Mouse (Mus musculus) neural tube, embryonic 15.5 days (tissue): ENCODE data around the gene Mark1. TPM values are rescaled to one million over a fixed set of nuclear protein-coding genes. Genes with fewer than 3 reads are reported as not detected.

Source experiments
- ATAC-seq: fragments of 200-750 bp; cut with Nextera tagmentation; 2 replicates; pipeline ENCODE4 v1.8.0; 2017; ENCODE audit warnings: mild to moderate bottlenecking, moderate TSS enrichment, moderate library complexity; ENCODE audit not compliant: low FRiP score
- H3K27ac ChIP-seq: fragments of 300-500 bp; sonication (generic); replicated peaks from 2 replicates; pipeline ENCODE4 v1.5.1; 2015; ENCODE audit warnings: mild to moderate bottlenecking, inconsistent platforms
- H3K27me3 ChIP-seq: fragments of 300-500 bp; sonication (generic); replicated peaks from 2 replicates; pipeline ENCODE4 v1.6.1; 2015; ENCODE audit warnings: inconsistent platforms
- H3K36me3 ChIP-seq: fragments of 300-500 bp; sonication (generic); 2 replicates; pipeline ENCODE4 v1.6.1; 2015; ENCODE audit warnings: inconsistent platforms
- H3K4me1 ChIP-seq: fragments of 300-500 bp; sonication (generic); 2 replicates; pipeline ENCODE4 v1.6.1; 2015; ENCODE audit warnings: inconsistent platforms
- H3K4me2 ChIP-seq: fragments of 300-500 bp; sonication (generic); 2 replicates; pipeline ENCODE4 v1.6.1; 2015; ENCODE audit warnings: inconsistent platforms, mild to moderate bottlenecking, moderate library complexity
- H3K4me3 ChIP-seq: fragments of 300-500 bp; sonication (generic); replicated peaks from 2 replicates; pipeline ENCODE4 v1.5.1; 2015; ENCODE audit warnings: mild to moderate bottlenecking, inconsistent platforms
- H3K9ac ChIP-seq: fragments of 300-500 bp; sonication (generic); replicated peaks from 2 replicates; pipeline ENCODE4 v1.6.1; 2015; ENCODE audit warnings: mild to moderate bottlenecking, inconsistent platforms
- H3K9me3 ChIP-seq: fragments of 300-500 bp; sonication (generic); replicated peaks from 2 replicates; pipeline ENCODE4 v1.6.1; 2016; ENCODE audit warnings: inconsistent platforms
- WGBS: fragments of 180-500 bp; shearing (Covaris S2); methylation state at CpG from one replicate; pipeline ENCODE4 v1.1.7; 2015; ENCODE audit warnings: mixed read lengths; 5-methylcytosine and 5-hydroxymethylcytosine counted together
- polyA plus RNA-seq: library from polyadenylated mRNA; unstranded; fragments of >200 nt; fragmentation: Nextera tagmentation; extraction: Ambion mirVana; gene quantifications from 2 replicates; pipeline ENCODE4 v1.2.1, GENCODE M21; 2015

The Mark1 gene
- polyA plus RNA-seq, 1 experiment from 2014 or later, result 13.5 TPM

DNA sequence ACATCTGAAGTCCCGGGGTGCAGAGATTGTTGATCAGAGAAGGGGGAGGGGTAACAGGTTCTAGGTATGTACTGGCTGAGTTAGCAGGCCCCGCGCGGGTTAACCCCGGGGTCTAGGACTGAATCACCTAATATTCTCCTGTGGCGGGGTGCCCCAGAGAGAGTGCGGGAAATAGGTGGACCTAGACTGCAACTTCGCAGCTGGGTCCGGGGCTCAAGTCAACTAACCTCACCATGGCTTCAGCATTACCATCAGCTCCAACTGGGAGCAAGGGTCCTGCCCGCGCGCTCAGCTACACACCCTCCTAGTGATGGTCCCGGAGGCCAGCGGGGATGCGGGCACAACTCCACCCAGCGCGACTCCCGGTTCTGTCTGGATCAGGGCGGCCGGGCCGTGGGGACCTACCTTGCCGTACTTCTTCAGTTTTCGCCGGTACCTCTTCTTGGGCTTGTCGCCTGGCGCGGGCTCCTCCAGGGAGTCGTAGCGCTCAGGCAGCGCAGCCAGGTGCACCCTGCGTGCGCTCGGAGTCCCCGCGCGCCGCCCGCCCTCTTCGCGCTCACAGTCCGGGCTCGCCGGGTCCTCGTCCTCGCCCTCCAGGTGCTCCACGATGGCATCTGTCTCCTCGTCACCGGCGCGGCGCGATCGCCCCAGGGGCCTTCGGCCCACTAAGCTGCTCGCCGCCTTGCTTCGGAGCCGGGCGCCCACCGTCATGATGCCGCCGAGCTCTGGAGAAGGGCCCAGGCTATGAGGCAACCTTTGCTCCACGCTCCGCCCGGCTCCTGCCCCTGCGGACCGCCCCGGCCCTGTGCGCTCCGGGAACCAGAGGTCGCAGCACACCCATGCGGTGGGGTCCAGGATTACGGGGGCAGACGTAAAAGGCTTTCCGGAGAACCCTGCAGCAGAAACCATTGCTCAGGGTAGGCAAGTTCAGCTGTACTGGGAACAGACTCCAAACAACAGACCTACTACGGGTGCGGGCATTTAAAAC, 116.8 kb downstream of the Mark1 start, which contains the start of gene C130074G19Rik:
Gene C130074G19Rik, minus strand, starts transcription at position 938 of the 988 bp plus-strand sequence.
- H3K27ac ChIP-seq, result no peak within 1 kb of the TSS
- peak within 1 kb of the TSS; percentile 80 for H3K4me2 ChIP-seq
- no peaks in the 10 kb centered on the region for H3K9me3 ChIP-seq
- peaks cover 16% of the 10 kb centered on the region for H3K4me1 ChIP-seq
- H3K4me3 ChIP-seq, result peak within 1 kb of the TSS; percentile 44
- WGBS, result 4% methylated on average over 76 of the region's 77 CpGs
- peak; percentile 38; the same call in 1 of the 2 replicates for ATAC-seq
- H3K9ac ChIP-seq, result peak within 1 kb of the TSS; percentile 46
- no peaks in the 10 kb centered on the region for H3K36me3 ChIP-seq
- peaks cover 36% of the 10 kb centered on the region for H3K27me3 ChIP-seq

DNA sequence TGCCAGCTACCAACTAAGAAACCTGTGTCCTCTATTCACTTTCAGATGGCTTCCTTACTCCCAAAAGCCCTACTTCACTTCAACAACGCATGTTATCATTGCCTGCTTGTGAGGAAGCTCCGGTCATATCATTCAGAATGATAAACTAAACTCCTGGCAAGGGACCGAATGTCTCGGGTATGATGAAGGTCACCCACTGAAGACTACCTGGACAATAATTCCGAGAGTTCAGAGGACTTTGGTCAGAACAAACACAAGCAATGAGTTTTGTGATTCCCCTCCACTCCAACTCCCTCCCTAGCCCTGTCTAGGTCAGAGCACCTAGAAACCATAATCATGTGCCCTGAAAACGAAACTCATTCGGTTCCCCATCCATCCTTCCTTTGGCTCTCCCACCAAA, 117.5 kb downstream of the Mark1 start:
- WGBS, result 74% methylated on average over 7 of the region's 7 CpGs
- Histone ChIP-seq H3K36me3 (no peaks in the 10 kb centered on the region), H3K9me3 (no peaks in the 10 kb centered on the region), H3K4me2 (peak overlapping the region; percentile 80; the same call in 1 of the 2 replicates), H3K27ac (no peak overlapping the region), H3K4me3 (peak overlapping the region; percentile 44), H3K27me3 (peaks cover 36% of the 10 kb centered on the region), H3K4me1 (peaks cover 16% of the 10 kb centered on the region), H3K9ac (0 out of 2 replicates have a peak overlapping the region, but pooled peaks have one; percentile 46)
- no peak for ATAC-seq

DNA sequence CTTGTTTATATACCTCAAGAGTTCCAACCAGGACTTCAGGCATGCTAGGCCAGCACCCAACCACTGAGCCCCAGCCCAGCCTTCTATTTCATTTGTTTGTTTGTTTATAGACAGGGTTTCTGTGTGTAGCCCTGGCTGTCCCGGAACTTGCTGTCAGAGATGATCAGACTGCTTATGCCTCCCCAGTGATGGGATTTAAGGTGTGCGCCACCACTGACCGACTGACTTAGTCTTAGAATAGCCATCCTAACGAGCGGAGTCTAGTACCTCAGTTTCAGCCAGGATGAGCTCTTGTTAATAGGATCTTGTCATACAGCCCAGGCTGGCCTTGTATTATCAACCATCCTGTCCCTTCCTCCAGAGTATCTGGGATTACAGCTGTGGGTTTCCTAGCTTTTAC, 118.2 kb downstream of the Mark1 start:
- Histone ChIP-seq H3K4me2 (0 out of 2 replicates have a peak overlapping the region, but pooled peaks have one; percentile 80), H3K4me1 (peaks cover 16% of the 10 kb centered on the region), H3K9ac (no peak overlapping the region)

DNA sequence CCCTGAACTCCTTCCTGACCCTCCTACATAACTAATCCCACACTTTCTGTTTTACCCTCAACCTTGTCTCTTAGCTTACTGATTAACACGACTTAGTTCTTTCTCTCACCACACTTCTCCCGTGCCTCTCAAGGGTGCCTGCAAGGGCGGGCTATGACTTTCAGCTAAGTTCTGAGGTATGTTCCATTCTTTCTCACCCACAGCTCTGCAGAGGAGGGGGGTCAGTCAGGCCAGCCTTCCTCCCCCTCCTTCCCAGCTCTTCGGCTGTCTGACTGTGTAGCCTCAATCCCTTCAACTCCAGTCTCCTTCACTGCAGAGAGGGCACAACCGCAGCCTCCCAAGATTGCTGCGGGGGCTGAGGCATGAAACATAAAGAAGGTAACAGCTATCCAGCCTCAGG, 120.5 kb downstream of the Mark1 start:
- no peak for ATAC-seq
- H3K4me1 ChIP-seq, result peaks cover 16% of the 10 kb centered on the region
- no peak overlapping the region for H3K9ac ChIP-seq
- no peaks in the 10 kb centered on the region for H3K36me3 ChIP-seq
- WGBS, result 66% methylated on average over 6 of the region's 6 CpGs
- H3K27me3 ChIP-seq, result peaks cover 29% of the 10 kb centered on the region
- H3K27ac ChIP-seq, result 0 out of 2 replicates have a peak overlapping the region, but pooled peaks have one; percentile 5
- no peak overlapping the region for H3K4me3 ChIP-seq
- no peak overlapping the region for H3K4me2 ChIP-seq
- H3K9me3 ChIP-seq, result no peaks in the 10 kb centered on the region

More for the DNA sequence above, 118.2 kb downstream of the Mark1 start:
- 80% methylated on average over 5 of the region's 5 CpGs for WGBS
- Histone ChIP-seq H3K4me3 (no peak overlapping the region), H3K27ac (no peak overlapping the region), H3K27me3 (peaks cover 36% of the 10 kb centered on the region), H3K36me3 (no peaks in the 10 kb centered on the region), H3K9me3 (no peaks in the 10 kb centered on the region)
- no peak for ATAC-seq

DNA sequence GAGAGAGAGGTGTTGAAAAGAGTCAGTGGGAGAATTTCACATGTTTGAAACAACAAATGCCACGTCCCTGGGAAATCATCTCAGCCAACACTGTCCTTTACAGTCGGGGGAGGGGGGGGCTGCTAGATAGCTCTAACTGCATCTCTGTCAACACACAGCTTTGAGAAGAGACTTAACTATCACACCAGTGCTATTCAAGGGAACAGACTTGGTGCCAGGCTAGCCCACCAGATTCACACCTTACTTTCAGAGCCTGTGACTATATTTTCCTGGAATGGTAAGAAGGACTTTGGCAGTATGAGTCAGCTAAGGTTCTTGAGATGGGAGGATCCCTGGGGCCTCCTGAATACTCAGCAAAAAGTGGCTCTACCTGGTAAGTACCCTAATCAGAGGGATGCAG, 122.1 kb downstream of the Mark1 start:
- Histone ChIP-seq H3K4me1 (peaks cover 7% of the 10 kb centered on the region), H3K4me2 (no peak overlapping the region), H3K36me3 (no peaks in the 10 kb centered on the region), H3K27ac (no peak overlapping the region), H3K27me3 (peaks cover 15% of the 10 kb centered on the region), H3K9ac (no peak overlapping the region), H3K9me3 (no peaks in the 10 kb centered on the region), H3K4me3 (no peak overlapping the region)
- WGBS, result 82% methylated on average over 2 of the region's 2 CpGs
- no peak for ATAC-seq

DNA sequence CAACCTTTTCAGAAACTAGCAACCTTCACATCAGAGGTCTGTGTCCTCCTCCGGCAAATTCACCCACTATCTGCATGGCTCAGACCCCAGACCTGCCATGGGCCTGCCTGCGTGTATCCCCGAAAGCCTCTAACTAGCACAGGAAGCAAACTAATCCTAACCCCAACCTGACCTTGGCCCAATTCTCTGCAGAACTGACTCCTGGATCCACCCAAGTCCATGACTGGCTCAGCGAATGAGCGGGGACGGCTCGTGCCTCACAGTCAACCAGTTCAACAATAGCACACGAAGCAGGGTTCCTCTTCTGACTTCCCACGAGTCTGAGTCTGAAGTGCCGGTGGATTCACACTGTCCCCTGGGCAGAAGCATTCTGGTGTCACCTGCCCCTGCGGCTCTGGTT, 125.5 kb downstream of the Mark1 start:
- H3K4me2 ChIP-seq, result no peak overlapping the region
- 77% methylated on average over 11 of the region's 11 CpGs for WGBS
- 0 out of 2 replicates have a peak, but pooled peaks cover under 1% of the 10 kb centered on the region for H3K4me1 ChIP-seq
- H3K36me3 ChIP-seq, result no peaks in the 10 kb centered on the region
- no peaks in the 10 kb centered on the region for H3K27me3 ChIP-seq
- ATAC-seq, result no peak
- no peak overlapping the region for H3K4me3 ChIP-seq
- H3K27ac ChIP-seq, result no peak overlapping the region
- H3K9me3 ChIP-seq, result no peaks in the 10 kb centered on the region
- no peak overlapping the region for H3K9ac ChIP-seq

DNA sequence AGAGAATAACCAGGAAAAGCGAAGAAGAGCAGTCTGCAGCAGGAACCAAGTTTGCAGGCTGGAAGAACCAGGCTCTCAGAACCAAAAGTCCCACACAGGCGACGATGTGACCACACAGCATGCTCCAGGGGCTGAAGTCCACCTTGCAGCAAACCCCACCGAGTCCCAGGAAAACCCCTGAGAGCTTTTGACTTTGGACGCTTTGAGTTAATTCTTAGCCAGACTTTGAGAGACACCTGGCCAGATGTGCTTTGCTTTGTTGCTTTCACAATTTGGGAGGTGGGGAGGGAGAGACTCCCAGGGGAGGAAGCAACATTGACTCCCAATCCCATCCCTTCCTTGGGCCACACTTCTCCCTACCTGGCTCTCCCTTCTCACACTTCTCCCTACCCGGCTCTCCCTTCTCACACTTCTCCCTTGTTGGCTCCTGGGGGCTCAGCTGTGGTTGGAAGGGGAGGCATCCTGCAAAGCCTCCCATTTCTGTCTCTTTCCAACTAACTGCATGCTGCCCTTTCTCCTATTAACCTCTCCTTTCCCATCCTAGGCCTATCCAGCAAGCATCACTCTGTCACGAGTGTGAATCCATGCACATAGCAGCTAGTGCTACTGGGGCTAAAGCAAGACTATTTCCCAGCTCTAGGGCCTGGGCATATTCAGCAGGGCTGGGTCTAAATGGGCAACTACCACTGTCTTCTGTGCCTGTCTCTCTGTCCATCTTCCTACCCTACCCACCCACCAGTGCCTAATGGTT, 127.1 kb downstream of the Mark1 start:
- no peaks in the 10 kb centered on the region for H3K27me3 ChIP-seq

DNA sequence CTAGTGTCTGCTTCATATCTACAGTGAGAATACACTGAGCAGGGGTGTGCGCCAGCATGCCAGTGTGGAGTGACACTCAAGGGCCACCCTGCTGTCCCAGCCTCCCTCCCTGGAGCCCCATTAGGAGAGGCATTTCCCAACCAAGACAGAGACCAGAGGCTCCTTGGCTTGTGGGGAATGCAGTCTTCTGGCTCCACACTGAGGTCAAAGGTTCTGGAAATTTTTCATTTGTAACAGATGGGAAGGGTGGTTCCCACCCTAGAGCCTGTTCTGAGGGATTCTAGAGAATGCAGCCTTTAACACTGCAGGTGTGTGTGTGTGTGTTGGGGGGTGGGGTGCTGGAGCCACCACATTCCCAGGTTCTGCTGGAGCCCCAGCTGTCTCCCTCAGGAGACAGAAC, 127.9 kb downstream of the Mark1 start:
- ATAC-seq, result no peak
- Histone ChIP-seq H3K9ac (no peak overlapping the region), H3K4me3 (no peak overlapping the region), H3K4me2 (no peak overlapping the region), H3K36me3 (no peaks in the 10 kb centered on the region), H3K27ac (no peak overlapping the region), H3K4me1 (no peaks in the 10 kb centered on the region), H3K27me3 (no peaks in the 10 kb centered on the region), H3K9me3 (no peaks in the 10 kb centered on the region)
- WGBS, result 80% methylated on average over 1 of the region's 1 CpGs

More for the DNA sequence above, 127.1 kb downstream of the Mark1 start:
- H3K9me3 ChIP-seq, result no peaks in the 10 kb centered on the region
- H3K4me3 ChIP-seq, result no peak overlapping the region
- no peak for ATAC-seq
- no peak overlapping the region for H3K9ac ChIP-seq
- H3K27ac ChIP-seq, result no peak overlapping the region
- H3K4me2 ChIP-seq, result no peak overlapping the region
- H3K36me3 ChIP-seq, result no peaks in the 10 kb centered on the region
- H3K4me1 ChIP-seq, result no peaks in the 10 kb centered on the region
- WGBS, result 84% methylated on average over 7 of the region's 7 CpGs

DNA sequence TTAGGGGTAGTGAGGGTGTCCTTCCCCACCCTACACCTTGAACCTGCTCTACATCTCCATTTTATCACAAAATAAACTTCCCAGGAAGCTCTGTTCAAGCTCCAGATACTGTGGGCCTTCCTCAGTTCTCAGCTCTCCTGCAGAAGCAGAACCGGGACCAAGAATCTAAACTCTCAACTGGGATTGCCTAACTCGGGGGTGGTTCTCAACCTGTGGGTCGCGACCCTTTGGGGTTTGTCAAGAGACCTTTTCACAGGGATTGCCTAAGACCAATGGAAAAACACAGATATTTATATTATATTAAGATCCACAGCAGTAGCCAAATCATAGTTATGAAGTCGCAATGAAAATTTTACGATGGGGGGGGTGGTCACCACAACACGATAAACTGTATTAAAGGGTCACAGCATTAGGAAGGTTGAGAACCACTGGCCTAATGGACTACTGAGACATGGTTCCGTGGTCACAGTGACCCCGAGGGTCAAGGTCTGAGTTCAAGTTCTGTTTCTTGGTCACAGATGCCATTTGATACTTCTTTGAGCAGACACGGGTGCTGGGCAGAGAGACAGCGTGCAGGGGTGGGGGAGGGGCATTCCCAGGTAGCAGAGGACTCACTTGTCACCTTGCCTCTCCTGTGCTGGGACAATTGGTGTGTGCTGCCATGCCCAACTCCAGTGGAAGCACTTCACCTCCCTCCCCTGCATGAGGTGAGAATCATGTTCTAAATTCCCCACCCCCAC, 128.6 kb downstream of the Mark1 start:
- H3K9me3 ChIP-seq, result no peaks in the 10 kb centered on the region
- no peaks in the 10 kb centered on the region for H3K4me1 ChIP-seq
- H3K4me3 ChIP-seq, result no peak overlapping the region
- H3K9ac ChIP-seq, result no peak overlapping the region
- WGBS, result 88% methylated on average over 11 of the region's 11 CpGs
- no peak overlapping the region for H3K27ac ChIP-seq
- no peaks in the 10 kb centered on the region for H3K36me3 ChIP-seq
- H3K4me2 ChIP-seq, result no peak overlapping the region
- H3K27me3 ChIP-seq, result no peaks in the 10 kb centered on the region
- ATAC-seq, result no peak

DNA sequence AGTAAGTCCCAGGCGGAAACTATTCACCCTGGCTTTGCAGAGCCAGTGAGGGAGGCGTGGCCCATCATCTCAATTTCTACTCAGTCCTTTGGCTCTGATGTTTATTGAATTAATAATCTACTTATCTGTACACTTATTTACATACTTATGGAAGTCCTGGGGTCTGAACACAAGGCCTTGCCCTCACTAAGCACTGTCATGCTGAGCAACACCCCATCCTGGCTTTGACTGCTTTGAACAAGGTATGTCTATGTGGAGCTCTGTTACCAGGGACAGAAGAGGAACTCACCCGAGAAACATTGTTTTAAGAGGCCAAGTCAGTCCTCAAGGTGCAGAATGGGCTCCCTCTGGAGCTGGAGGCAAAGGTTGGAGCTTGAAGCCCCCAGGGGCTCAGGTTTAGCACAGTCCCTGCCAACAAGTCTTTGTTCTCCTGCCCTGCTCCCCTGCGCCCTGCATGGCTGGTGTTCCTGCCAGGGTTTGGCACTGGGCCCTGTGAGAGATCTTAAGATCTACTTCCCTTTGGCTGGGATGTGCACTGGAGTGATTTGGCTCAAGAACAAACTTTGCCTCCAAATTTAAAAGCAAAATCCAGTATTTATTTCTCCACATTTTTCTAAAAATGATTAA, 129.3 kb downstream of the Mark1 start:
- Histone ChIP-seq H3K27me3 (no peaks in the 10 kb centered on the region), H3K9ac (no peak overlapping the region), H3K4me2 (no peak overlapping the region), H3K36me3 (no peaks in the 10 kb centered on the region), H3K9me3 (no peaks in the 10 kb centered on the region), H3K4me1 (no peaks in the 10 kb centered on the region), H3K4me3 (no peak overlapping the region), H3K27ac (no peak overlapping the region; the same call in 1 of the 2 replicates)
- no peak for ATAC-seq
- WGBS, result 67% methylated on average over 4 of the region's 4 CpGs
